Mouse (Mus musculus) kidney, embryonic 14.5 days (tissue): ENCODE data around the gene Jpt2. TPM values are rescaled to one million over a fixed set of nuclear protein-coding genes. Genes with fewer than 3 reads are reported as not detected.

ENCODE experiments used
- ATAC-seq: fragments of 200-750 bp; cut with Nextera tagmentation; 2 replicates; pipeline ENCODE4 v1.8.0; 2017; ENCODE audit warnings: moderate number of reproducible peaks, mild to moderate bottlenecking, moderate TSS enrichment, moderate library complexity; ENCODE audit not compliant: low FRiP score, low TSS enrichment
- H3K27ac ChIP-seq: fragments of 300-500 bp; sonication (generic); 2 replicates; pipeline ENCODE4 v1.5.1; 2014; ENCODE audit warnings: low read depth, mild to moderate bottlenecking, low read length, moderate library complexity, mixed read lengths
- H3K27me3 ChIP-seq: fragments of 300-500 bp; sonication (generic); 2 replicates; pipeline ENCODE4 v1.6.1; 2014; ENCODE audit warnings: mild to moderate bottlenecking, low read length; ENCODE audit not compliant: control insufficient read depth, insufficient read depth
- H3K36me3 ChIP-seq: fragments of 300-500 bp; sonication (generic); 2 replicates; pipeline ENCODE4 v1.6.1; 2014; ENCODE audit warnings: low read length, mixed read lengths; ENCODE audit not compliant: control insufficient read depth, insufficient read depth
- H3K4me1 ChIP-seq: fragments of 300-500 bp; sonication (generic); 2 replicates; pipeline ENCODE4 v1.6.1; 2014; ENCODE audit warnings: low read length, mixed read lengths; ENCODE audit not compliant: control insufficient read depth, insufficient read depth
- H3K4me2 ChIP-seq: fragments of 300-500 bp; sonication (generic); replicated peaks from 2 replicates; pipeline ENCODE4 v1.6.1; 2014; ENCODE audit warnings: low read depth, mild to moderate bottlenecking, low read length
- H3K4me3 ChIP-seq: fragments of 300-500 bp; sonication (generic); 2 replicates; pipeline ENCODE4 v1.5.1; 2014; ENCODE audit warnings: mild to moderate bottlenecking, low read length
- H3K9ac ChIP-seq: fragments of 300-500 bp; sonication (generic); 2 replicates; pipeline ENCODE4 v1.6.1; 2014; ENCODE audit warnings: low read depth, mild to moderate bottlenecking, low read length, moderate library complexity
- H3K9me3 ChIP-seq: fragments of 300-500 bp; sonication (generic); 2 replicates; pipeline ENCODE4 v1.6.1; 2016; ENCODE audit warnings: low read length; ENCODE audit not compliant: control insufficient read depth
- WGBS: fragments of 180-500 bp; shearing (Covaris S2); extraction: QIAGEN DNeasy Blood & Tissue Kit; methylation state at CpG from one replicate; pipeline ENCODE4 v1.1.7; 2014; 5-methylcytosine and 5-hydroxymethylcytosine counted together
- polyA plus RNA-seq: library from polyadenylated mRNA; unstranded; fragments of >200 nt; fragmentation: Nextera tagmentation; extraction: Ambion mirVana; gene quantifications from 2 replicates; pipeline ENCODE4 v1.2.1, GENCODE M21; 2014

Gene Jpt2
- polyA plus RNA-seq, 1 experiment from 2014 or later = 155 TPM

DNA sequence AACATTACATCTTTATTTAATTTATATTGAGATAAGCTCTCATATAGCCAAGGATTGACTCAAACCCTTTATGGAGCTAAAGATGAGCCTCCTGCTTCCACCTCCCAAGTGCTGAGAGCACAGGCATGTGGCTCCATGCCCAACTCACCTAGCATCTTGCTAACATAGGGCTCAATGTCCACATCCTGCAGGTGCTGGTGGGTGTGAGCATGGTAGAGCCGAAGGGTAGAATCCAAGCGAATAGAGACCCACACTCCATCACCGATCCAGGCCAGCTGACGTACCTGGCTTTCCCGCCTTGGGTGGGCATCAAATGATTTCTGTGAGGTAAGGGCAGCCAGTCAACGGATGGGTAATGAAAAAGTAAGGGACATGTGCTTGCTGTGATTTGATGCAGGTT, 60.5 kb downstream of the Jpt2 start:
- Histone ChIP-seq H3K27me3 (no peaks in the 10 kb centered on the region), H3K9ac (no peak overlapping the region), H3K4me3 (no peak overlapping the region), H3K4me1 (peaks cover 13% of the 10 kb centered on the region; the same call in 1 of the 2 replicates), H3K9me3 (no peaks in the 10 kb centered on the region), H3K27ac (no peak overlapping the region), H3K36me3 (peaks cover 78% of the 10 kb centered on the region), H3K4me2 (no peak overlapping the region)
- ATAC-seq = no peak
- 94% methylated on average over 6 of the region's 6 CpGs for WGBS

- Histone ChIP-seq H3K27me3 (no peaks in the 10 kb centered on the region), H3K9me3 (no peaks in the 10 kb centered on the region), H3K4me1 (peaks cover 16% of the 10 kb centered on the region), H3K36me3 (peaks cover 69% of the 10 kb centered on the region), H3K4me2 (no peak overlapping the region), H3K27ac (no peak overlapping the region), H3K4me3 (no peak overlapping the region), H3K9ac (no peak overlapping the region)
- WGBS = 91% methylated on average over 5 of the region's 5 CpGs
- ATAC-seq = no peak
These were observed 61.3 kb downstream of the Jpt2 start for GRCm38 (mm10) chr17:24899153-24899552.

DNA sequence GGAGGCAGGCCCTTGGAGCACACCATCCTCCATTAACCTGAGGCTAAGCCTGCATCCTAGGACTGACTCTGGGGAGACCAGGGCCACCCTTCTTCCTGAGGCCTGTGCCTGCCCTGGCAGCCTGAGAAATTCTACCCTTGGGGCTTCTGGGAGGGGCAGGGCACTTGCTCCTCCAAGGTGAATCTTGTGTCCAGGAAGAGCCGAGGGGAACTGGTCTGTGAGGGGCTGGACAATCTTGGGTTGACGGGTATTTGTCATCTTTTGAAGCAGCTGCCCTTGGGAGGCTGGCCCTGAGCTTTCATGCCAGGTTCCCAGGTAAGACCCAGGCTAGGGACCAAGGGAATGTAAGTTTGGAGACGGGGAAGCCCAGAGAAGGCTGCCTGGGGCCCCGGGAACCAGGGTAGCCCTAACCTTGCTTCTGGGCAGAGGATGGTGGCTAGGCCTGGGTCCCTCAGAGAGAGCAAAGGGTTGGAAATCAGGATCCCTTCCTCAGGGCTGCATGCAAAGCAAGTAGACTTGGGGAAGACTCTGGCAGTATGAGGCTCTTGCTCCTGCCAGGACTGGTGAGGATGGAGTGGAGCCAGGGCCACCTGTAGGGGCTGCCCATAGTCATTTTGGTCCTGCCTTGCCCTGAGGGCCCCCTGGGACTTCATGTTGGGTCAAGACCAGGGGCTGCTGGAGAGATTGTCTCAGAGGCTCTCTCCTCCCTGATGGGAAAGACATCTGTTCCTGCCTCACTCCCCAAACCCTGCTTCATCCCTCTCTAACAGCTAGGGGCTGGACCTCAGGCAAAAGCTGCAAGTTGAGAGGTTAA, 62.2 kb downstream of the Jpt2 start:
- H3K36me3 ChIP-seq = peaks cover 62% of the 10 kb centered on the region
- H3K27me3 ChIP-seq = no peaks in the 10 kb centered on the region
- H3K4me2 ChIP-seq = no peak overlapping the region
- ATAC-seq = no peak
- no peak overlapping the region for H3K27ac ChIP-seq
- no peak overlapping the region for H3K9ac ChIP-seq
- peaks cover 22% of the 10 kb centered on the region for H3K4me1 ChIP-seq
- H3K9me3 ChIP-seq = no peaks in the 10 kb centered on the region
- no peak overlapping the region for H3K4me3 ChIP-seq
- WGBS = 78% methylated on average over 4 of the region's 4 CpGs

GRCm38 (mm10) chr17:24897600-24897999, 62.9 kb downstream of the Jpt2 start:
- Histone ChIP-seq H3K4me3 (0 out of 2 replicates have a peak overlapping the region, but pooled peaks have one; percentile 83), H3K27ac (no peak overlapping the region), H3K36me3 (peaks cover 62% of the 10 kb centered on the region), H3K27me3 (no peaks in the 10 kb centered on the region), H3K4me1 (peaks cover 22% of the 10 kb centered on the region), H3K9me3 (no peaks in the 10 kb centered on the region), H3K9ac (peak overlapping the region; percentile 93; the same call in 1 of the 2 replicates), H3K4me2 (peak overlapping the region; percentile 92; the same call in 1 of the 2 replicates)
- ATAC-seq = no peak
- 71% methylated on average over 4 of the region's 4 CpGs for WGBS

- Histone ChIP-seq H3K4me3 (peak overlapping the region; percentile 83), H3K27me3 (no peaks in the 10 kb centered on the region), H3K36me3 (peaks cover 61% of the 10 kb centered on the region), H3K27ac (peak overlapping the region; percentile 79), H3K9me3 (no peaks in the 10 kb centered on the region), H3K4me2 (peak overlapping the region; percentile 92), H3K4me1 (peaks cover 22% of the 10 kb centered on the region), H3K9ac (peak overlapping the region; percentile 93)
- ATAC-seq = no peak
- 31% methylated on average over 11 of the region's 11 CpGs for WGBS
These were observed 63.6 kb downstream of the Jpt2 start for GRCm38 (mm10) chr17:24896993-24897269.

DNA sequence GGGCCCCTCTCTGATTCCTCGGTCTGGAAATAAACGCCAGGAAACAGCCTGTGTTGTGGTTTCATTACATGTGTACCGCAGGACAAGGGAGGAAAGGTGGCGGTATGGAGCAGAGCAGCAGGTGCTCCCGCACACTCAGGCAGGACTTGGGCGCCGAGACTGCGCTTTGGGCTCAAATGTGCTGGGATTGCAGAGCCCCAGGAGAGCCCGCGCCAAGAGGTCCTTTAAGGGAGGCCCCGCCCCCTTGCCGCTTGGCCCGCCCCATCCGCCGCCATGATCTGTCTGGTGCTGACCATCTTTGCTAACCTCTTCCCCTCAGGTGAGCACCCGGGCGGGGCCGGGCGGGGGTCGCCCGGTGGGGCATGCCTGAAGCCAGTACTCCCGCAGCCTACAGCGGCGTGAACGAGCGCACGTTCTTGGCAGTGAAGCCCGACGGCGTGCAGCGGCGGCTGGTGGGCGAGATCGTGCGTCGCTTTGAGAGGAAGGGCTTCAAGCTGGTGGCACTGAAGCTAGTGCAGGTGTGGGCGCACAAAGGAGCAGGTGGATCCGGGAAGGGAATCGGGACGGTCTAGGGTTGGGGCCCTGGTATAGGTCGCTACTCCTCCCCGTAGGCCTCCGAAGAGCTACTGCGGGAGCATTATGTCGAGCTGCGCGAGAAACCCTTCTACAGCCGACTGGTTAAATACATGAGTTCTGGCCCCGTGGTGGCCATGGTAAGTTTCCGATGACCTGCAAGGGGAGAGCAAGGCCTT, 64.1 kb downstream of the Jpt2 start, which contains the start of gene Nme3:
Nme3 (plus strand) TSS at position 260 of the 752 bp plus-strand sequence.
- peaks cover 61% of the 10 kb centered on the region for H3K36me3 ChIP-seq
- H3K27ac ChIP-seq = peak within 1 kb of the TSS; percentile 79
- peak within 1 kb of the TSS; percentile 92 for H3K4me2 ChIP-seq
- H3K4me1 ChIP-seq = peaks cover 22% of the 10 kb centered on the region
- peak within 1 kb of the TSS; percentile 83 for H3K4me3 ChIP-seq
- no peaks in the 10 kb centered on the region for H3K9me3 ChIP-seq
- under 1% methylated on average over 50 of the region's 50 CpGs for WGBS
- ATAC-seq = peak; percentile 82
- no peaks in the 10 kb centered on the region for H3K27me3 ChIP-seq
- peak within 1 kb of the TSS; percentile 93 for H3K9ac ChIP-seq

DNA sequence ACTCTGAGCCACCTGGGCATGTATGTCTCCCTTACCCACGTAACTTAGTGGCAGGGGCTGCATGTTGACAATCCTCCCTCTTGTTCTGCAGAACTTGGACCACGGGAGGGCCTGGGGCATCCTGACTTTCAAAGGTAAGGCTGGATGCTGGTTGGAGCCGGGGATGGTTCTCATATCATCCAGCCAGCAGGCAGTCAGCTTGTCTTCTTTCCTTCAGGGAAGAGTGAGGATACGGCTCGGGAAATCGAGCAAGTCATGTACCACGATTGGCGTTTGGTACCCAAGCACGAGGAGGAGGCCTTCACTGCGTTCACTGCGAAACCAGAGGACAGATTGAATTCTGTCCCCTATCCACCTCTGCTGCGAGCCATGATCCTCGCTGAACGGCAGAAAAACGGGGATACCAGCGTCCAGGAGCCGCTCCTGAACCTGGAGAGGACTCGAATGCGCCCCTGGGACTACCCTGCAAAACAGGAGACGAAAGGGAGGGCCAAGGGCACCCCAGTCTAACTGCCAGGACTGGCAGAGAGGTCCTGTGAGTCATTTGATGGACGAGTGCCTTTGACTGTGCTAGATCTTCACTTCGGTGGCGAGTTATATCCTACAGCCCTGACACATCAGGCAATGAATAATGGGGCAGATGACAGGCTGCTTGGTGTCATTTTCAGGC, 64.8 kb downstream of the Jpt2 start:
- Histone ChIP-seq H3K4me3 (peak overlapping the region; percentile 83), H3K9ac (peak overlapping the region; percentile 93), H3K9me3 (no peaks in the 10 kb centered on the region), H3K4me2 (peak overlapping the region; percentile 92), H3K27me3 (no peaks in the 10 kb centered on the region), H3K27ac (peak overlapping the region; percentile 79), H3K4me1 (peaks cover 22% of the 10 kb centered on the region), H3K36me3 (peaks cover 61% of the 10 kb centered on the region)
- 12% methylated on average over 23 of the region's 23 CpGs for WGBS
- no peak for ATAC-seq

DNA sequence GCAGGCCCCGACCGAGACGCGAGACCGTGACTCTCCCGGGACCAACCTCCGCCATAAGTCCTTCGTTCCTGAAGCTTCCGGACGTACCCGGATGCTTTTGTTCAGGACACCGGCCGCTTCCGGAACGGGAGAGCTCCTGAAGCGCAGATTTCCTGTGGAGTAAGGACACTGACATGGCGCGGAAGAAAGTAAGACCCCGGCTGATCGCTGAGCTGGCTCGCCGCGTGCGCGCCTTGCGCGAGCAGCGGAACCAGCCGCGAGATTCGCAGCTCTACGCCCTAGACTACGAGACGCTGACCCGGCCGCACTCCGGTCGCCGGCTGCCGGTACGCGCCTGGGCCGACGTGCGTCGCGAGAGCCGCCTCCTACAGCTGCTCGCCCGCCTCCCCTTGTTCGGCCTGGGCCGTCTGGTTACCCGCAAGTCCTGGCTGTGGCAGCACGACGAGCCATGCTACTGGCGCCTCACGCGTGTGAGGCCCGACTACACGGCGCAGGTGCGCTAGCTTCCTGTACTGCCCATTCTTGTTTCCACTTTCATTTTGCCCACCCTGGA, 65.4 kb downstream of the Jpt2 start, which contains the start of the genes Eme2 and Mrps34:
Eme2 (minus strand) TSS at position 93 of the 553 bp plus-strand sequence.
Mrps34 (plus strand) TSS at position 122 of the 553 bp plus-strand sequence.
- Histone ChIP-seq H3K4me1 (peaks cover 22% of the 10 kb centered on the region), H3K4me2 (peak within 1 kb of the TSS; percentile 92), H3K27me3 (no peaks in the 10 kb centered on the region), H3K36me3 (peaks cover 61% of the 10 kb centered on the region), H3K27ac (peak within 1 kb of the TSS; percentile 79), H3K9me3 (no peaks in the 10 kb centered on the region), H3K4me3 (peak within 1 kb of the TSS; percentile 83), H3K9ac (peak within 1 kb of the TSS; percentile 93)
- ATAC-seq = peak; percentile 49
- under 1% methylated on average over 61 of the region's 62 CpGs for WGBS
